Mouse (Mus musculus) embryonic fibroblast, embryonic 13.5 days (primary cell): ENCODE results near the gene Anxa5.

ENCODE experiments used
- CTCF ChIP-seq: IDR thresholded peaks from 2 replicates; pipeline ENCODE4 v1.5.1; 2011; ENCODE audit warnings: mild to moderate bottlenecking, control low read depth, low read length, moderate library complexity, borderline replicate concordance; ENCODE audit not compliant: insufficient read depth
- POLR2A ChIP-seq: IDR thresholded peaks from 2 replicates; pipeline ENCODE4 v1.6.1; 2011; ENCODE audit warnings: low read depth, mild to moderate bottlenecking, control low read depth, low read length, moderate library complexity

- no peak for TF ChIP-seq POLR2A
- TF ChIP-seq CTCF, result no peak
These were observed 48.8 kb upstream of the Anxa5 start for GRCm38 (mm10) chr3:36524466-36524865.
